Mouse (Mus musculus) midbrain, embryonic 13.5 days (tissue): ENCODE measurements around the gene Chid1. TPM values are rescaled to one million over a fixed set of nuclear protein-coding genes. Genes with fewer than 3 reads are reported as not detected.
A peak's percentile ranks its signal among the peaks of the same experiment; 100 is the strongest.

Experiments used
- ATAC-seq: fragments of 200-750 bp; cut with Nextera tagmentation; 2 replicates; pipeline ENCODE4 v1.8.0; 2017; ENCODE audit warnings: mild to moderate bottlenecking, moderate TSS enrichment, moderate library complexity
- H3K27ac ChIP-seq: fragments of 300-500 bp; sonication (generic); 2 replicates; pipeline ENCODE4 v1.5.1; 2015; ENCODE audit warnings: inconsistent platforms, mild to moderate bottlenecking, moderate library complexity
- H3K27me3 ChIP-seq: fragments of 300-500 bp; sonication (generic); 2 replicates; pipeline ENCODE4 v1.6.1; 2015; ENCODE audit warnings: mild to moderate bottlenecking, inconsistent platforms
- H3K36me3 ChIP-seq: fragments of 300-500 bp; sonication (generic); 2 replicates; pipeline ENCODE4 v1.6.1; 2015; ENCODE audit warnings: mild to moderate bottlenecking, inconsistent platforms
- H3K4me1 ChIP-seq: fragments of 300-500 bp; sonication (generic); replicated peaks from 2 replicates; pipeline ENCODE4 v1.6.1; 2015; ENCODE audit warnings: inconsistent platforms
- H3K4me2 ChIP-seq: fragments of 300-500 bp; sonication (generic); replicated peaks from 2 replicates; pipeline ENCODE4 v1.6.1; 2015; ENCODE audit warnings: moderate library complexity, mild to moderate bottlenecking, inconsistent platforms
- H3K4me3 ChIP-seq: fragments of 300-500 bp; sonication (generic); replicated peaks from 2 replicates; pipeline ENCODE4 v1.5.1; 2015; ENCODE audit warnings: mild to moderate bottlenecking, inconsistent platforms
- H3K9ac ChIP-seq: fragments of 300-500 bp; sonication (generic); replicated peaks from 2 replicates; pipeline ENCODE4 v1.6.1; 2015; ENCODE audit warnings: mild to moderate bottlenecking, inconsistent platforms
- H3K9me3 ChIP-seq: fragments of 300-500 bp; sonication (generic); 2 replicates; pipeline ENCODE4 v1.6.1; 2016; ENCODE audit warnings: mild to moderate bottlenecking, inconsistent platforms
- WGBS: fragments of 180-500 bp; shearing (Covaris S2); methylation state at CpG from one replicate; pipeline ENCODE4 v1.1.7; 2015; 5-methylcytosine and 5-hydroxymethylcytosine counted together
- polyA plus RNA-seq: library from polyadenylated mRNA; unstranded; fragments of >200 nt; fragmentation: Nextera tagmentation; extraction: Ambion mirVana; gene quantifications from 2 replicates; pipeline ENCODE4 v1.2.1, GENCODE M21; 2015

Chid1 gene
- polyA plus RNA-seq, 1 experiment from 2014 or later, result 31.7 TPM

GRCm38 (mm10) chr7:141569916-141570315 lies 30.3 kb upstream of the Chid1 start:
- peaks cover 6% of the 10 kb centered on the region; the same call in 1 of the 2 replicates for H3K36me3 ChIP-seq
- no peaks in the 10 kb centered on the region for H3K27me3 ChIP-seq
- 97% methylated on average over 3 of the region's 3 CpGs for WGBS
- H3K4me2 ChIP-seq, result no peak overlapping the region
- peaks cover 21% of the 10 kb centered on the region for H3K4me1 ChIP-seq
- no peak overlapping the region for H3K27ac ChIP-seq
- no peak for ATAC-seq
- H3K9ac ChIP-seq, result no peak overlapping the region
- no peaks in the 10 kb centered on the region for H3K9me3 ChIP-seq
- no peak overlapping the region for H3K4me3 ChIP-seq

- Histone ChIP-seq H3K4me1 (peaks cover 26% of the 10 kb centered on the region), H3K4me2 (no peak overlapping the region), H3K27me3 (no peaks in the 10 kb centered on the region), H3K9me3 (no peaks in the 10 kb centered on the region), H3K4me3 (no peak overlapping the region), H3K9ac (no peak overlapping the region), H3K36me3 (peaks cover 6% of the 10 kb centered on the region; the same call in 1 of the 2 replicates), H3K27ac (no peak overlapping the region)
- WGBS, result 92% methylated on average over 9 of the region's 9 CpGs
- no peak for ATAC-seq
Observed at GRCm38 (mm10) chr7:141569283-141569803, 29.7 kb upstream of the Chid1 start.

DNA sequence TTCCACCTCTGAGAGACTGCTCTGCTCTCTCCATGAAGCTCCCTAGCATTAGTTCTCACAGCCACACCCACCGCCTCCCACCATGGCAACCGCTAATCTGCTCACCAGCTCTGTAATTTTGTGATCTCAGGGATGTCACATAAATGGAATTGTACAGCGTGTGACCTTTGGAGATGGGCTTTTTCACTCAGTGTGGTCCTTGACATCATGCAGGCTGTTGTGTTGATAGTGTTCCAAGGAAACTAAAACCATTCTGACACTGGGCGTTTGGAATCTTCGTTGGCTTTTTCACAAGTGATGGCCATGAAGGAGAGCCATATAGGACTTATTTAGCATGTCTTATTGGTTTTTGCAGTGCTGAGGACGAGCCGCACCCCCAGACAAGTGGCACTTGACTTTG lies 26.9 kb upstream of the Chid1 start:
- no peak for ATAC-seq
- 68% methylated on average over 7 of the region's 7 CpGs for WGBS
- H3K27ac ChIP-seq, result peak overlapping the region; percentile 70; the same call in 1 of the 2 replicates

GRCm38 (mm10) chr7:141564561-141564960 lies 24.9 kb upstream of the Chid1 start:
- no peak overlapping the region for H3K4me2 ChIP-seq
- H3K9me3 ChIP-seq, result no peaks in the 10 kb centered on the region
- H3K4me1 ChIP-seq, result peaks cover 46% of the 10 kb centered on the region
- H3K9ac ChIP-seq, result no peak overlapping the region
- H3K27ac ChIP-seq, result no peak overlapping the region
- H3K27me3 ChIP-seq, result 0 out of 2 replicates have a peak, but pooled peaks cover 2% of the 10 kb centered on the region
- 75% methylated on average over 7 of the region's 7 CpGs for WGBS
- no peak overlapping the region for H3K4me3 ChIP-seq
- H3K36me3 ChIP-seq, result peaks cover 3% of the 10 kb centered on the region; the same call in 1 of the 2 replicates
- ATAC-seq, result no peak

More for the DNA sequence above, 26.9 kb upstream of the Chid1 start:
- H3K9me3 ChIP-seq, result no peaks in the 10 kb centered on the region
- H3K4me2 ChIP-seq, result no peak overlapping the region
- H3K36me3 ChIP-seq, result peaks cover 6% of the 10 kb centered on the region; the same call in 1 of the 2 replicates
- H3K27me3 ChIP-seq, result no peaks in the 10 kb centered on the region
- H3K9ac ChIP-seq, result peak overlapping the region; percentile 37; the same call in 1 of the 2 replicates
- H3K4me1 ChIP-seq, result peaks cover 42% of the 10 kb centered on the region
- H3K4me3 ChIP-seq, result no peak overlapping the region

DNA sequence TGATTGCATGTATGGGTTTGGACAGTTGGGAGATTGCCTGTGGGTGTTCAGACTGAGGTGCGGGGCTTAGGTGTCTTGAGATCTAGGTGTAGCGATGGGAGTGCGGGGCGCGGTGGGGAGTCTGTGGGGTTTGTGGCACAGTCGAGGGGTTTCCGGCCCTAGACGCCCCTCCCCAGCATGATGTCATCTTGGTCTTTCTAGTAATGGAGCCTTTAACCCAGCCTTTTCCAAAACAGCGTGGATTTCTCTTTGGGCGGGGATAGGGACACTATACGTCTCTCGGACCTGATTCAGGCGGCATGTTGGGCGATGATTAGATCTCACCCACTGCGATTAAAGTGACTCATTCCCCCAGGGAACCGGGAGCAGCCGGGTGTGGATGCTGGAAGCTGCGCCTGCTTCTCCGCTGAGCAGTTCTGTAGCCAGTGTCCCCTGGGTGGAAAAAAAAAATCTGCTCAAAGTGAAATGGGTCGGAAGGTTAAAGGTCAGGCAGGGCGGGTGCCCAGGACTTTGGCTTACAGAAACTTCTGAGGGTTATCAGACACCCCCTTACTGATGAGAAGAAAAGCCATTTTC lies 23.3 kb upstream of the Chid1 start:
- Histone ChIP-seq H3K27me3 (0 out of 2 replicates have a peak, but pooled peaks cover 2% of the 10 kb centered on the region), H3K4me3 (peak overlapping the region; percentile 91), H3K9me3 (no peaks in the 10 kb centered on the region), H3K36me3 (peaks cover 3% of the 10 kb centered on the region; the same call in 1 of the 2 replicates), H3K4me2 (peak overlapping the region; percentile 74), H3K9ac (peak overlapping the region; percentile 96), H3K27ac (peak overlapping the region; percentile 91), H3K4me1 (peaks cover 39% of the 10 kb centered on the region)
- WGBS, result 1% methylated on average over 21 of the region's 21 CpGs
- ATAC-seq, result peak; percentile 34; the same call in 1 of the 2 replicates

GRCm38 (mm10) chr7:141562421-141562851 lies 22.8 kb upstream of the Chid1 start:
- no peaks in the 10 kb centered on the region for H3K9me3 ChIP-seq
- H3K4me2 ChIP-seq, result peak overlapping the region; percentile 74
- H3K36me3 ChIP-seq, result peaks cover 3% of the 10 kb centered on the region; the same call in 1 of the 2 replicates
- H3K4me1 ChIP-seq, result peaks cover 38% of the 10 kb centered on the region
- peak overlapping the region; percentile 96 for H3K9ac ChIP-seq
- under 1% methylated on average over 32 of the region's 33 CpGs for WGBS
- ATAC-seq, result peak; percentile 74
- peak overlapping the region; percentile 91 for H3K27ac ChIP-seq
- H3K27me3 ChIP-seq, result 0 out of 2 replicates have a peak, but pooled peaks cover 2% of the 10 kb centered on the region
- H3K4me3 ChIP-seq, result peak overlapping the region; percentile 91

DNA sequence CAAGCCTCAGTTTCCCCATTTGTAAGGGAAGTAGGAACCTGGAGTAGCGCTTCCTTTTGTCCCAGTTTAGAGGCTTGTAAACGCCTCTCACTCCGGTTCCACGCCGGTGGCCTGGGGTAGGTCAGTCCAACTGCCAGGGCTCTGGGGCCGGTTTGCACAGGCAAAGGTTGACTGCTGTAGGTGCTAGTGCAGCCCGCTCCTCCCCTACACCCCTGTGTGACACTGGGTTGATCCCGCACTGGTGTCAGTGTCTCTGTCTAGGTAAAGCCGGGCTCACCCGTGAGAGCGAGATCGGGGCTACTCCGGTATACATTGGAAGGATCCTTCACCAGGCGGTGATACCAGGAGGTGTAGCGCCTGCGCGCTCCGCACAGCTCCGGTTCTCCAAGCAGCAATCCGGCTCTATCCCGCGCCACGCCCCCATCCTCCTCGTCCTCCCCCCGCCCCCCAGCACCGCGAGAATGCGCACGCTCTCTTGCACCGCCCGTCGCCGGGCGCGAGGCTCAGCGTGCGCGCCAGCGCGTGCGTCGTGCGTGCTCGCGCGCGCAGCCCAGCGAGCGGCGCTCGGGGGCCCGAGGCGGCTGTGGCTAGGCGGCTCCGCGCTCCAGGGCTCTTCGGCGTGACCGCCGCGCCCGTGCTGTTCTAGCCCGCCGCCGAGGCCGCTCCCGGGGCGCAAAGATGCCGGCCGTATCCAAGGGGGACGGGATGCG lies 22.2 kb upstream of the Chid1 start, which contains the start of gene Ap2a2:
TSS of gene Ap2a2 (plus strand) at position 492 of the 710 bp plus-strand sequence.
- peak within 1 kb of the TSS; percentile 96 for H3K9ac ChIP-seq
- H3K27ac ChIP-seq, result peak within 1 kb of the TSS; percentile 91
- H3K9me3 ChIP-seq, result no peaks in the 10 kb centered on the region
- H3K4me3 ChIP-seq, result peak within 1 kb of the TSS; percentile 91
- peaks cover 32% of the 10 kb centered on the region for H3K4me1 ChIP-seq
- WGBS, result under 1% methylated on average over 41 of the region's 72 CpGs
- peak within 1 kb of the TSS; percentile 74 for H3K4me2 ChIP-seq
- peak; percentile 97 for ATAC-seq
- H3K36me3 ChIP-seq, result peaks cover 3% of the 10 kb centered on the region; the same call in 1 of the 2 replicates
- 0 out of 2 replicates have a peak, but pooled peaks cover 2% of the 10 kb centered on the region for H3K27me3 ChIP-seq

DNA sequence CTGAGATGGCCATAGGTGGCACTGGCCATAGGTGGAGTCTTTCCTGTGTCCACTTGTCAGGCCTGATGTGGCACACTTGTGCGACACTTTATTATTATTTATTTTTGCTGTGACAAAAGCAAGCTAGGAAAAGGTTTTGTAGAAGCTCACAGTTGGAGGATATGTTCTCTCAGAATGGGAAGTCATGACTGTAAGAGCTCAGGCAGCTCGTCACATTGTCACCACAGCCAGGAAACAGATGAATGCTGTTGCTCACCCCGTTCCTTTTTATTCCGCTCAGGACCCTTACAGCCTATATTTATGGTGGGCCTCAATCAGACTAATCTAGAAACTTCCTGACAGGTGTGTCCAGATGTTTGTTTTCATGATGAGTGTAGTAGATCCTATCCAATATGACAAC lies 20.8 kb upstream of the Chid1 start:
- H3K4me1 ChIP-seq, result peaks cover 26% of the 10 kb centered on the region
- no peak overlapping the region for H3K9ac ChIP-seq
- H3K36me3 ChIP-seq, result peaks cover under 1% of the 10 kb centered on the region; the same call in 1 of the 2 replicates
- H3K27ac ChIP-seq, result no peak overlapping the region
- 0 out of 2 replicates have a peak, but pooled peaks cover 2% of the 10 kb centered on the region for H3K27me3 ChIP-seq
- no peaks in the 10 kb centered on the region for H3K9me3 ChIP-seq
- H3K4me2 ChIP-seq, result no peak overlapping the region
- WGBS, result 86% methylated on average over 4 of the region's 4 CpGs
- H3K4me3 ChIP-seq, result no peak overlapping the region
- ATAC-seq, result no peak

DNA sequence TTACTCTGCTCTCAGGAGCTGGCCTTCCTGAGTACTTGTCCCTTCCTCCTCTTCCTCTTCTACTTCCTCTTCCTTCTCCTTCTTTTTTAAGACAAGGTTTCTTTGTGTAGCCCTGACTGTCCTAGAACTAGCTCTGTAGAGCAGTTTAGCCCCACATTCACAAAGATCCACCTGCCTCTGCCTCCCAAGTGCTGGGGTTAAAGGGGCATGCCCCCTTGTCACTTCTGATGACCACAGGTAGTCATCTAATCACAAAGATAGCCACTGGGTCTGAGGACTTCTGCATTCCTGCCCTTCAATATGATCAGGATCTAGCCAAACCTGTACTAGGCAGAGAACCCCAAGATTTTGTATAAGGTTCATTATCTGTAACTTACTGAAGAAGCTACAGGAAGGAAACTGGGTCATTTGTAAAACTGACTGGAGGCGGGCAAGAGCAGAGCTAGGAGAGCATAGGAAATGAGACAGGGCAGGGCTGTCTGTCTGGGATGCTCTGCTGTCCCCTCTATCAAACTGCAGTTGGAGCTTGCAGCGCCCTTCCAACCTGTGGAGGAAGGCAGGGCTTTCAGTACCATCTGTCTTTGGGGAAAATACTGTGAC lies 20.2 kb upstream of the Chid1 start:
- Histone ChIP-seq H3K27ac (no peak overlapping the region), H3K9ac (no peak overlapping the region), H3K27me3 (0 out of 2 replicates have a peak, but pooled peaks cover 2% of the 10 kb centered on the region), H3K36me3 (no peaks in the 10 kb centered on the region), H3K4me2 (no peak overlapping the region), H3K4me3 (no peak overlapping the region), H3K4me1 (peaks cover 25% of the 10 kb centered on the region), H3K9me3 (no peaks in the 10 kb centered on the region)
- ATAC-seq, result no peak
- WGBS, result 63% methylated on average over 2 of the region's 2 CpGs

- Histone ChIP-seq H3K27me3 (0 out of 2 replicates have a peak, but pooled peaks cover 2% of the 10 kb centered on the region), H3K4me1 (peaks cover 16% of the 10 kb centered on the region), H3K9me3 (no peaks in the 10 kb centered on the region), H3K4me3 (no peak overlapping the region), H3K4me2 (no peak overlapping the region), H3K27ac (no peak overlapping the region), H3K9ac (no peak overlapping the region), H3K36me3 (no peaks in the 10 kb centered on the region)
- no peak for ATAC-seq
Observed at GRCm38 (mm10) chr7:141558946-141559345, 19.3 kb upstream of the Chid1 start.

DNA sequence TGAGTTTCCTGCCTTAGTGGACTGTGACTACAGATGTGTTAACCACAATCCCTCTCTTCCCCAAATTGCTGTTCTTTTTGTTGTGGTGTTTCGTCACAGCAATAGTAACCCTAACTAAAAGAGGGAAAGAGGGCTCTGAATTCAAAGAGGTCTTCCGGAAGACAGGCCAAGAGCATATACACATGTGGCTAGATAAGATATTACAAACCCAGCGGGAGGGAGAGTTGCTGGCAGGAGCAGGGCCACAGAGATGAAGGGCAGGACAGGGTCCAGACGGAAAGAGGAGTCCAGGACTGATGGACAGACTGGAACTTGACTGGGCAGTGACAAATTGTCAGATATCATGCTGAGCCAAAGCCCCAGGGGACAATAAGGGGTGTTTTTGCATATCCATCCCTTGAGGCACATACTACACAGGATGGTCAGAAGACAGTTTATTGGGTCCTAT lies 18.7 kb upstream of the Chid1 start:
- 0 out of 2 replicates have a peak, but pooled peaks cover 2% of the 10 kb centered on the region for H3K27me3 ChIP-seq
- H3K4me3 ChIP-seq, result no peak overlapping the region
- WGBS, result 67% methylated on average over 4 of the region's 4 CpGs
- H3K4me2 ChIP-seq, result no peak overlapping the region
- no peaks in the 10 kb centered on the region for H3K9me3 ChIP-seq
- no peaks in the 10 kb centered on the region for H3K36me3 ChIP-seq
- no peak overlapping the region for H3K27ac ChIP-seq
- no peak for ATAC-seq
- H3K9ac ChIP-seq, result no peak overlapping the region
- H3K4me1 ChIP-seq, result peaks cover 10% of the 10 kb centered on the region
